ENCODE assay signal across 15 mouse cellular contexts in genomic region chr6:112808738-112809137, GRCm38 (mm10).
DNase-seq lines count a peak whose midpoint lies in the region; ATAC-seq lines count a peak whose summit lies in the region.
"Had no signal": no experiment of that assay in that cellular context is flagged by ENCODE, and none has a peak within 500 bp of the region (broad histone marks: within the 10 kb centered on the region; RNA-seq: fewer than 3 reads in every experiment).

No protein-coding gene starts in this region.

- peak; percentile 36 for DNase-seq in heart, adult 11 months
- DNase-seq in forebrain, embryonic 10.5 days (ENCODE audit: extremely low spot score, low spot score), result no peak
- DNase-seq in hindbrain, embryonic 14.5 days (ENCODE audit: low spot score), result no peak
- DNase-seq in thymus, postnatal 0 days (ENCODE audit: low spot score), result no peak
- DNase-seq in left cerebral cortex, postnatal 25 days (ENCODE audit: low spot score in 2 of 2), result no peak
- DNase-seq: cerebellum, postnatal 10 days; gastrocnemius, postnatal 36 days; kidney, adult 18-20 months had no signal

- no peak overlapping the region for H3K9ac ChIP-seq in heart, embryonic 11.5 days (ENCODE audit: low read depth, low read length)
- no peak overlapping the region for H3K9ac ChIP-seq in hindbrain, embryonic 14.5 days
- H3K9ac ChIP-seq in neural tube, embryonic 12.5 days, result no peak overlapping the region
- H3K9ac ChIP-seq: liver, embryonic 15.5 days had no signal

- ATAC-seq in heart, embryonic 11.5 days (replicated peaks; ENCODE audit: insufficient number of reproducible peaks, low FRiP score, low TSS enrichment), result no peak
- no peak for ATAC-seq in hindbrain, embryonic 14.5 days (ENCODE audit: low FRiP score)
- ATAC-seq in neural tube, embryonic 12.5 days (ENCODE audit: low FRiP score, low read depth), result no peak
- ATAC-seq in monocyte, adult 5-6 weeks (replicated peaks; ENCODE audit: insufficient number of reproducible peaks, low FRiP score, low TSS enrichment, poor library complexity, severe bottlenecking), result no peak

- intact Hi-C loops in left cerebral cortex, postnatal 25 days (cut with DNase I), result no loop called here

- 0 out of 2 replicates have a peak, but pooled peaks cover 2% of the 10 kb centered on the region for H3K9me3 ChIP-seq in heart, embryonic 11.5 days (replicated peaks; ENCODE audit: control insufficient read depth, low read length)
- H3K9me3 ChIP-seq in forebrain, embryonic 10.5 days, result peaks cover 8% of the 10 kb centered on the region; the same call in 1 of the 2 replicates
- no peaks in the 10 kb centered on the region for H3K9me3 ChIP-seq in hindbrain, embryonic 14.5 days (ENCODE audit: control insufficient read depth, low read length)
- no peaks in the 10 kb centered on the region for H3K9me3 ChIP-seq in neural tube, embryonic 12.5 days
- H3K9me3 ChIP-seq: limb, embryonic 10.5 days; liver, embryonic 15.5 days had no signal

- H3K27me3 ChIP-seq in heart, embryonic 11.5 days (ENCODE audit: control insufficient read depth, insufficient read depth, low read length), result no peaks in the 10 kb centered on the region
- H3K27me3 ChIP-seq in forebrain, embryonic 10.5 days (ENCODE audit: poor library complexity, severe bottlenecking), result no peaks in the 10 kb centered on the region
- no peaks in the 10 kb centered on the region for H3K27me3 ChIP-seq in hindbrain, embryonic 14.5 days (ENCODE audit: control insufficient read depth, insufficient read depth, low read length)
- H3K27me3 ChIP-seq in neural tube, embryonic 12.5 days (replicated peaks), result no peaks in the 10 kb centered on the region
- H3K27me3 ChIP-seq: liver, embryonic 15.5 days had no signal

- H3K4me2 ChIP-seq in heart, embryonic 11.5 days, result no peak overlapping the region
- H3K4me2 ChIP-seq in hindbrain, embryonic 14.5 days (replicated peaks), result no peak overlapping the region
- no peak overlapping the region for H3K4me2 ChIP-seq in neural tube, embryonic 12.5 days (replicated peaks)
- H3K4me2 ChIP-seq: liver, embryonic 15.5 days had no signal

- no peaks in the 10 kb centered on the region for H3K4me1 ChIP-seq in heart, embryonic 11.5 days (ENCODE audit: control insufficient read depth, insufficient read depth, low read length)
- peaks cover 49% of the 10 kb centered on the region for H3K4me1 ChIP-seq in forebrain, embryonic 10.5 days
- peaks cover 47% of the 10 kb centered on the region for H3K4me1 ChIP-seq in hindbrain, embryonic 14.5 days (replicated peaks; ENCODE audit: control insufficient read depth, insufficient read depth, low read length)
- H3K4me1 ChIP-seq in neural tube, embryonic 12.5 days, result peaks cover 46% of the 10 kb centered on the region
- H3K4me1 ChIP-seq: liver, embryonic 15.5 days had no signal

- WGBS in heart, embryonic 11.5 days (ENCODE audit: insufficient replicate concordance), result 62% methylated on average over 9 of the region's 9 CpGs
- 86% methylated on average over 9 of the region's 9 CpGs for WGBS in forebrain, embryonic 10.5 days
- WGBS in hindbrain, embryonic 14.5 days, result 30% methylated on average over 9 of the region's 9 CpGs
- 62% methylated on average over 9 of the region's 9 CpGs for whole genome bisulfite sequencing in neural tube, embryonic 12.5 days

- no peaks in the 10 kb centered on the region for H3K36me3 ChIP-seq in heart, embryonic 11.5 days (ENCODE audit: control insufficient read depth, insufficient read depth, low read length)
- H3K36me3 ChIP-seq in forebrain, embryonic 10.5 days (replicated peaks), result peaks cover 36% of the 10 kb centered on the region
- H3K36me3 ChIP-seq in hindbrain, embryonic 14.5 days (replicated peaks; ENCODE audit: control insufficient read depth, insufficient read depth), result no peaks in the 10 kb centered on the region
- H3K36me3 ChIP-seq in neural tube, embryonic 12.5 days, result peaks cover 4% of the 10 kb centered on the region; the same call in 1 of the 2 replicates
- H3K36me3 ChIP-seq: G1E; limb, embryonic 10.5 days; liver, embryonic 15.5 days had no signal

- no peak overlapping the region for H3K27ac ChIP-seq in heart, embryonic 11.5 days (ENCODE audit: low read depth, low read length)
- H3K27ac ChIP-seq in forebrain, embryonic 10.5 days, result peak overlapping the region; percentile 88
- H3K27ac ChIP-seq in hindbrain, embryonic 14.5 days, result peak overlapping the region; percentile 92
- H3K27ac ChIP-seq in neural tube, embryonic 12.5 days, result peak overlapping the region; percentile 94
- H3K27ac ChIP-seq: limb, embryonic 10.5 days; liver, embryonic 15.5 days had no signal

- no peak overlapping the region for H3K4me3 ChIP-seq in heart, embryonic 11.5 days (ENCODE audit: low read depth, low read length)
- no peak overlapping the region for H3K4me3 ChIP-seq in forebrain, embryonic 10.5 days
- no peak overlapping the region for H3K4me3 ChIP-seq in hindbrain, embryonic 14.5 days (replicated peaks; ENCODE audit: low read length)
- H3K4me3 ChIP-seq in neural tube, embryonic 12.5 days, result no peak overlapping the region
- H3K4me3 ChIP-seq: erythroblast, embryonic 14.5 days; limb, embryonic 10.5 days; liver, embryonic 15.5 days had no signal
